Mouse (Mus musculus) testis, postnatal 10 days (tissue): ENCODE data around the gene Ccdc82.
A peak's percentile ranks its signal among the peaks of the same experiment; 100 is the strongest.

Experiments used
- DNase-seq: peaks from one replicate; pipeline ENCODE4 v3.0.0; 2021; ENCODE audit warnings: low spot score

Ccdc82 gene

GRCm38 (mm10) chr9:13246815-13247638 lies at the start of gene Ccdc82:
Gene Ccdc82 (plus strand): TSS chr9:13246955.
- peak; percentile 98 for DNase-seq

DNA sequence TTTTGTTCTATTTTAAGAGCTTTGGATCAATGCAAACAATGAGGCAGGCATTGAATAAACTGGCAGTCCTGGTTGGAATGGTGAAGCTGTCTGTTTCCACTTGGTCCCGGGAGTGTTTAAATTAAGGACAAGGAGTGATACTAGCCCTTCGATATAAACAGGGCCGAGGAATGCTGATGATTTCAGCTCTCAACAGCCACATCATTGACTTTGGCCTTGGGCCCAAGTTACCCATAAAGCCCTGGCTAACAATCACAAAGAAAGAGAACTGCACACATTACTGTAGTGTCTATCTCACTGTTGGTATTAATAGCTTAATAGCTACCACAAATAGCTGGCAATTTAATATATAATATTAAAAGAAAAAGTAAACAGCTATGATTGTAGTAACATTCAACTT lies 46.7 kb upstream of the Ccdc82 start:
- DNase-seq: no peak

DNA sequence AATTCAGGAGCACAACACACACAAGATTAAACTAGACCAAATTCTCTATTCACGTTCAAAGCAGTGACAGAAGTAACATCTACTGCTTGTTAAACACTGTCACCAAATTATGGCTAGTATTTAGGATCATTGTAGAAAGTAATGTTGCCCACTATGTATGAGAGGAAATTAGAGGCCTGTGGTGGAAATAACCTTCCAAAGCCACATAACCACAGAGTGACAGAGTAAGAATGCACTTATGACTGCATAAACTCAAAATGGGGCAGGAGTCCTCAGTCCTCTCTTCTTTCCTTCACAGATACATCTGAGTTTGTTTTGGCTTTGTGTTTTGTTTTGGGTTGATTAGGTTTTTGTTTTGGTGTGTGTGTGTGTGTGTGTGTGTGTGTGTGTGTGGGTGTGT lies 43.6 kb upstream of the Ccdc82 start:
- no peak for DNase-seq

DNA sequence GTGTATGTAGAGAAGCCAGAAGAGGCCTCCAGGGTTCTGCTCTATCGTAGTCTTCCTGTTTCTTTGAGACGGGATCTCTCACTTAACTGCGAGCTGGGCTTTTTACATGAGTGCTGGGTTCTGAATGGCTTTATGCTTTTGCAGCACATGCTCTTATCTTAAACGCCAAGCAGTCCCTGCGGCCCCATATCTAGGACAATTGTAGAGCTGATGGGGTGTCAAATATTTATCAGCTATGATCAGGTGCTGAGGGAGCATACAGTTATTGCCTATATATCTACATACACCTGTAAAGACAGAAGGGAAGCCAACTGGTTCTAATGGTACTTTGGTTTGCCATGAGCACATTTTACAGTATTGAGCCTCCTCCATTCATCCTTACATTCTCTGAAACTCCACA lies 43.1 kb upstream of the Ccdc82 start:
- DNase-seq: no peak

- no peak for DNase-seq
These were observed 40.4 kb upstream of the Ccdc82 start for GRCm38 (mm10) chr9:13206369-13206768.

GRCm38 (mm10) chr9:13225872-13226271 lies 20.9 kb upstream of the Ccdc82 start:
- DNase-seq: no peak

- DNase-seq: no peak
These were observed 16.2 kb upstream of the Ccdc82 start for GRCm38 (mm10) chr9:13230553-13230952.

DNA sequence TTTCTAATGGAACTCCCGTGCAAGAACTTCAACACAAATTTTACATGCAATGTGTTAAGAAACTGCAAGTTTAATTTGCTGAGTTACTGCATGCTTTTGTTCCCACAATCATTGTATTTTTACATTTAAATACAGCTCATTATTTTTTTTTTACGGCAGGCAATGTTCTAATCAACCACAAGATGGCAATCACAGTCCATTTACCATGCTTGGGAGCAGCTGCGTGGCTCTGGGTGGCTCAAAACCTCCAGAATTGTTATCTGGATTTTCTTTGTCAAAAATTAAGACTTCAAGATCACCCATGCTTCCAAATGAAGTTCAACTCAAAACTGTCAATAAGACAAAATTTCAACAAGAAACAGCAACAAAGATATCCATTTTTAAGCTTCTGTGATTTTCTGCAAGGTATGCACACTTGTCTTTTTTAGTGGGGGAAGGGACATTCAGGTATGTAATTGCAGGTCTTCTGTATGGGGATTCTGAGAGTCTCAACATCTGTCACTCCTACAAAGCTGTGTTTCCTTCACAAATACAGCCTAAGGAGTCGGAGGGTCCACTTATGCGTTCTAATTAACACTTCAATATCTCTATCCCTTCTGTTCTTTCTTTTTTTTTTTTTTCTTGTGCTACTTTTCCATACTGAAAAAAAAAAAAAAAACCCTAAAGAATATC lies 15.1 kb upstream of the Ccdc82 start:
- DNase-seq: no peak

DNA sequence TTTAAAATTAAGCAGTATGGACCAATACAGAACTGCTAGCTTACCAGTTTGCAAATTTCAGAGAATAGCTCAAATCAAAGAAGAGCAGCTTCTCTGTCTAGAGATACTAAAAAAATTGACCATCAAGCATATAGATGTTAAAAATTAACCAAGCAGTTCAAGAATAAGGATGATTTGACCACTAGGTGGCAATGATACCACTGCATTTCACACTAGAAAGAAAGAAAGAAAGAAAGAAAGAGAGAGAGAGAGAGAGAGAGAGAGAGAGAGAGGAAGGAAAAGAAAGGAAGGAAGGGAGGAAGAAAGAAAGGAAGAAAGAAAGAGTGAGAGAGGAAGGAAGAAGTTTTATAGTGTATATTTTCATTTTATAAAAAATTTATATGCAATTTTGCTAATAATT lies 4.4 kb upstream of the Ccdc82 start:
- DNase-seq: no peak

DNA sequence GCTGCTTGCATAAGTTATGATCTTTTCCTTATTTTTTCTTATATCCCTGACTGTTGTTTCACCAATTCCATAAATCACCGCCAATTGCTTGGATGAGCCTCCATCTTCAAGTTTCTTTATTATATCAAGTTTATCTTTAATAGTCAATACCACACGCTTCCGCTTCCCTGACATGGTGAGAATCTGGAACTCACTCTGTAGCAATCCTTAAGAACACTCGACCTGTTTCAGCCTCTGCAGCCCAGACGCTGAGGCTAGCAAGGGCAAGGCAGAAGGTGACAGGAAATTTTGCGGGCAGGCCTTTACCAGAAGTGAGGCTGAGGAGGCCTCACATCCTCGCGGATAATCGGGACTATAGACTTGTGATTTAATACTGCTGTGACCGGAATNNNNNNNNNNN lies 1.3 kb upstream of the Ccdc82 start, which contains the start of gene Jrkl:
Gene Jrkl, minus strand, starts transcription at position 349 of the 400 bp plus-strand sequence.
- DNase-seq: peak; percentile 48

DNA sequence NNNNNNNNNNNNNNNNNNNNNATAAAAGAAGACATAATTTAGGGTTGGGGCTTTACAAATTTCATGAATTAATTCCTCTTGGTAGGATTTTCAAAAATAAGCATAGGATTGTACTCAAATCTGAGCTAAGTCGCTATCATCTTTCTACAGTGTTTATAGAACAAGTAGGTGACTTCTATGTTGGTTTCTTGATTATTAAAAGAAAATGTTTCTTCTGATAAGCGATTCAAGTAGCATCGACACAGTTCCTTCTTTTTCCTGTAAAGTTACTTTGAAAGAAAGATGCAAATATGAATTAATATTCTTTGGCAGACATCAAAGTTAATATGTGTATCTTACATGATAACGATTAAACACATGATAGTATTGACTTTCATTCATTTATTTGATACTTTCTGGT lies 1.3 kb downstream of the Ccdc82 start:
- DNase-seq: no peak

GRCm38 (mm10) chr9:13251251-13251650 lies 4.5 kb downstream of the Ccdc82 start:
- no peak for DNase-seq

DNA sequence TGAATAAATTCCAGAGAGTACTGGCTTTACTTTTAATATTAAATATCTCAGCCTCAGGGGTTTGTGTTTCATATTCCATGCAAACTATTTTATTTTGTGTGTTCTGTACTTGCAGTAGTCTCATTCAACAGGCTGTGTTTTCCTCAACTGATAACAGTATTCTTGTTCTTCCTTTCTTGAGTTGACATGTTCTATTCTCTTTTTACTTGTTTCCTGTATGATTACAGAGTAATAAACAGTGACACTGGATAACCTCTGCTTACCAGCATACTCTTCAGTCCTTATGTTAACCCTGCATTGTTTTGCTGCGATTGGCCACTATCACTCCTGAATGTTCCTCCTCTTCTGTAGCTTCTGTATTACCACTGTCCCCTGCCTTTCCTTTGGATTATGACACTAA lies 10.0 kb downstream of the Ccdc82 start:
- no peak for DNase-seq

DNA sequence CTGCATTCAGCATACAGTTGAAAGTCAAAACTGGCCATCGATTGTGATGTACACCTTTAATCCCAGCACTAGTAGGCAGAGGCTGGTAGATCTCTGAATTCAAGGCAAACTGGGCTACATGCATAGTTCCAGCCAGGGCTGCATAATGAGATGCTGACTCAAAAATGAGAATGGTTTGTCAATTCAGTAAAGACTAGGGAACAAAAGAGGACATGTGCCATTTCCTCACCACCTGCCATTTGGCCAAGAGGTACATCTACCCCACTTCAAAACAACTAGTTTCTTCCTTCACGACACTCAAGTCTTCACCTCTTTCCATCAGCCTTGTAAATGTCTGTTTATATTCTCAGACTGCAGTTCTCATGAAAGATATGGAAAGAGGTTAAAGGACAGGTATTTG lies 11.4 kb downstream of the Ccdc82 start:
- DNase-seq: no peak

GRCm38 (mm10) chr9:13260980-13261379 lies 14.2 kb downstream of the Ccdc82 start:
- no peak for DNase-seq

GRCm38 (mm10) chr9:13273219-13273618 lies 26.5 kb downstream of the Ccdc82 start:
- DNase-seq: no peak

DNA sequence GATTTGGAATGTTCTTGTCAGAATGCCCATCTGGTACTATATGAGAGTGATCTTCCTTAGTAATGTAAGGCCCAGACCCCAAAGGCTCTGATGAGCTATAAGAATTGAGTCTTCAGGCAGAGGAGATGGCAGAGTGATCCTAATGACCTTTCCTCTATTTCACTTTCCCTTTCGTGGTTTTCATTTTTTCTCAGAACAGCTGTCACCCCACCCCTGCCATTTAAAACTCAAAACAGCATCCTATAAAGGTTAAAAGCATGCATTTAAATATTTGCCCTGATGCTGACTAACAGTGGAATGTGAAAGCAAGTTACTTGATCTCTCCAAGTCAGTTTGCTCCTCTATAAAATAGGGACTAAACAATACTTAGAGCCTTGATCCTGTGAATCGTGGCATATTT lies 40.7 kb downstream of the Ccdc82 start:
- DNase-seq: no peak

- peak; percentile 88 for DNase-seq
These were observed 49.7 kb downstream of the Ccdc82 start for GRCm38 (mm10) chr9:13296274-13297121.

DNA sequence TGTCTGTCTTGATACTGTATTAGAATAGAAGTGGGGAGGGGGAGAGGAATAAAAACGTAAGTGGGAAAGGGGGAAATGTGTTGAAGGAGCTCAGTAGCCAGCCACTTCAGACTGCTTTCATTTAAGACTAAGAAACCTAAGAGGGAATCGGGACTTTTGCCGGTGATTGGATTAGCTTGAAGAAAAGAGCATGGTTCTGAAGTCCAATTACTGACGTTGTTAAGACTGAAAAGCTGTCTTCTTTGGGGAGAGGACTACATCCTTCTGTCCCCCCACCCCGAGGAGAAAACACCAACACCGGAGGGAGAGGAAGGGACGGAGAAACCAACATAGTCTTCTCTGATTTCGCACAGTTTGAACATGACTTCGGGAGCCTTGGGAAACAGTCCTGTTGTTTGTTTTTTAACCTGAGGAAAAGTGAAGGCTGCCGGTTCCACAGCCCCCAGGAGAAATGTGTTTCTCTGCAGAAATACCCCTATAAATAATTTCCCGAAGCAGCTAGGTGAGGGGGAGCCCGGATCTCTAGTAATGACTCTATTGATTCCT lies 50.4 kb downstream of the Ccdc82 start:
- no peak for DNase-seq

GRCm38 (mm10) chr9:13297668-13298512 lies 51.1 kb downstream of the Ccdc82 start, which contains the start of gene Maml2:
Gene Maml2 (plus strand): TSS chr9:13297957.
- peak; percentile 74 for DNase-seq

GRCm38 (mm10) chr9:13298513-13298878 lies 51.7 kb downstream of the Ccdc82 start:
- no peak for DNase-seq
